Mouse (Mus musculus) ES-Bruce4 (cell line): ENCODE measurements around the gene Slc35a5. TPM values are rescaled to one million over a fixed set of nuclear protein-coding genes. Genes with fewer than 3 reads are reported as not detected.

ENCODE experiments used
- H3K27ac ChIP-seq: 2 replicates; pipeline ENCODE4 v1.5.1; 2012; ENCODE audit warnings: low read length, inconsistent platforms; ENCODE audit not compliant: insufficient read depth
- H3K27me3 ChIP-seq: 2 replicates; pipeline ENCODE4 v1.6.1; 2012; ENCODE audit warnings: mild to moderate bottlenecking, low read length, inconsistent platforms; ENCODE audit not compliant: control insufficient read depth, poor library complexity, insufficient read depth, severe bottlenecking
- H3K36me3 ChIP-seq: 2 replicates; pipeline ENCODE4 v1.6.1; 2012; ENCODE audit warnings: inconsistent platforms, mild to moderate bottlenecking, low read length, moderate library complexity; ENCODE audit not compliant: control insufficient read depth, poor library complexity, insufficient read depth, severe bottlenecking
- H3K4me1 ChIP-seq: one replicate; pipeline ENCODE4 v1.8.1; 2011; ENCODE audit warnings: low read length; ENCODE audit not compliant: control insufficient read depth, insufficient read depth
- H3K4me3 ChIP-seq: 2 replicates; pipeline ENCODE4 v1.5.1; 2011; ENCODE audit warnings: low read depth, mild to moderate bottlenecking, low read length
- H3K9ac ChIP-seq: 2 replicates; pipeline ENCODE4 v1.6.1; 2012; ENCODE audit warnings: low read depth, mild to moderate bottlenecking, inconsistent platforms; ENCODE audit not compliant: poor library complexity, severe bottlenecking
- H3K9me3 ChIP-seq: replicated peaks from 2 replicates; pipeline ENCODE4 v1.6.1; 2012; ENCODE audit warnings: mild to moderate bottlenecking, low read length, inconsistent platforms; ENCODE audit not compliant: control insufficient read depth, poor library complexity, insufficient read depth, severe bottlenecking
- CTCF ChIP-seq: IDR thresholded peaks from one replicate; pipeline ENCODE4 v1.8.1; 2011; ENCODE audit warnings: low read depth, low read length
- EP300 ChIP-seq: IDR thresholded peaks from 2 replicates; pipeline ENCODE4 v1.6.1; 2011; ENCODE audit warnings: low read depth, low read length; ENCODE audit not compliant: insufficient read depth
- POLR2A ChIP-seq: IDR thresholded peaks from one replicate; pipeline ENCODE4 v1.8.1; 2011; ENCODE audit warnings: low read length; ENCODE audit not compliant: insufficient read depth
- polyA plus RNA-seq: library from polyadenylated mRNA; stranded (reverse); fragments of >200 nt; gene quantifications from 2 replicates; pipeline ENCODE4 v1.2.4, GENCODE M21; 2011; ENCODE audit warnings: low read depth; ENCODE audit not compliant: missing spikeins, insufficient read depth, insufficient read length

Gene Slc35a5
- polyA plus RNA-seq, 1 experiment, result 27.2 TPM

DNA sequence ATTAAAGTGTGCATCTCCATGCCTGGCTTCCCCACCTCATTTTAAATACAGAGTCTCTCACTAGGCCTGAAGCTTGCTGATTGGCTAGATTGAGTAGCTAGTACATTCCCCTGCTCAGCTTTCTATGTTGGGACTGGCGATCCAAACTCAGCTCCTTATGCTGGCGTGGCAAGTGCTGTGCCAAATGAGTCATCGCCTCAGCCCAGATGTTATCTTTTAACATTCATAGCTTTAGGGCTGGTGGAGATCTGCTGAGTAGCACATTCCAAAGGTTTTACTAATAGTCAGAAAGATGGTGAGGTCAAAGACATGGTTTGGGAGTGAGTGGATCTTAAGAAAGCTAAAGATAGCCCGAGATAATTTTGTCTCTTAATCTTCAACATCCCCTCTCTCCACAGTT, 48.0 kb downstream of the Slc35a5 start:
- H3K36me3 ChIP-seq, result no peaks in the 10 kb centered on the region
- no peaks in the 10 kb centered on the region for H3K9me3 ChIP-seq
- H3K27me3 ChIP-seq, result no peaks in the 10 kb centered on the region
- no peak overlapping the region for H3K4me3 ChIP-seq
- no peak overlapping the region for H3K27ac ChIP-seq
- no peak for TF ChIP-seq EP300
- no peak for TF ChIP-seq POLR2A
- TF ChIP-seq CTCF, result no peak
- no peak overlapping the region for H3K9ac ChIP-seq
- H3K4me1 ChIP-seq, result no peaks in the 10 kb centered on the region

DNA sequence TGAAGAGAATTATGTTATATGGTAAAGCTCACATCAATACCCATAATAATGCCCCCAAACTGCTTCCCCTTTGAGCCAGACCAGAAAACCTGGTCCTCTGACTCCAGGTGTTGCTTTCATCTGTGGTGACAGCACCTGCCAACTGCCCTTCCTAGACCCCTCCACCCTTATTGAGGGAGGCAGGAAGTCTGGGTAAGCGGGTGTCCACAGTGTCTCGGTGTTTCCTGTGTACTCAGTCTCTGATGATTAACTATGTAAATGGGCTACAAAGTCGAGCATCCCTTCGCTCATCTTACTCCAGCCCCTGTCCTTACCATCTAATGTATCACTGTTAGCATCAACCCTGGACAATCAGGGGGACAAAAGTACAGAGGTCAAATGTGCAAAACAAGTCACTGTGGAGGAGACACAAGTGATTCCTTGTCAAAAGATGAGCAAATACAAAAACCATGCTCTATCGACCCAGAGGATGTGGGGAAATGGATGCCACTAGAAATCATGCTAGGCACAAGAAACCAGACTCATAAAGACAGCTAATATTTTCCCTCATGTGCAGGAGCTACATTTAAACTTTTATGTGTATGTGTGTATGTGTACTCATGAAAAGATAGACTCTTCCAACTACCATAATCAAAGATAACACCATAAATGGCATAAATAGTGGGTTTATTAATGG, 50.2 kb downstream of the Slc35a5 start:
- Histone ChIP-seq H3K9me3 (no peaks in the 10 kb centered on the region), H3K27ac (no peak overlapping the region), H3K4me1 (no peaks in the 10 kb centered on the region), H3K27me3 (no peaks in the 10 kb centered on the region), H3K4me3 (no peak overlapping the region), H3K36me3 (no peaks in the 10 kb centered on the region), H3K9ac (no peak overlapping the region)
- TF ChIP-seq EP300 (no peak), CTCF (no peak), POLR2A (no peak)

DNA sequence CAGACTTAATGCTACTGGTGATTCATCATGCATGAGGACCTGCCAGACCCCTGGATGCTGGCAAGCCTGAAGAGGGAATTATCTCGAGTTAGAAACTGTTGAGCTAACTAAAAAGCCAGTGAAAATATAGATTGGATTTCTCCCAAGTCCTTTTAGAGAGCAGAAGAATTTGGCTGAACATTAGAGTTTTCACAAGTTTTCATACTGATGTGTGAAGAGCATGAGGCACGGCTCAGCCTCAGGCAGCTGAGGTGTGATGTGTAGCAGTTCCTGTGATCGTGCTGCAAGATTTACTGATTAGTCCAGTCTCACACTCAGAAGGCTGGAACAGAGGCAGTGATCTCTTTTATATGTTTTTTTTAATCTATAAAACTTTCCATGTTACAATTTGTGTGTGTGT, 53.5 kb downstream of the Slc35a5 start:
- Histone ChIP-seq H3K9ac (no peak overlapping the region), H3K4me3 (no peak overlapping the region), H3K36me3 (no peaks in the 10 kb centered on the region), H3K27ac (no peak overlapping the region), H3K27me3 (no peaks in the 10 kb centered on the region), H3K4me1 (no peaks in the 10 kb centered on the region), H3K9me3 (no peaks in the 10 kb centered on the region)
- TF ChIP-seq POLR2A (no peak), CTCF (no peak), EP300 (no peak)

DNA sequence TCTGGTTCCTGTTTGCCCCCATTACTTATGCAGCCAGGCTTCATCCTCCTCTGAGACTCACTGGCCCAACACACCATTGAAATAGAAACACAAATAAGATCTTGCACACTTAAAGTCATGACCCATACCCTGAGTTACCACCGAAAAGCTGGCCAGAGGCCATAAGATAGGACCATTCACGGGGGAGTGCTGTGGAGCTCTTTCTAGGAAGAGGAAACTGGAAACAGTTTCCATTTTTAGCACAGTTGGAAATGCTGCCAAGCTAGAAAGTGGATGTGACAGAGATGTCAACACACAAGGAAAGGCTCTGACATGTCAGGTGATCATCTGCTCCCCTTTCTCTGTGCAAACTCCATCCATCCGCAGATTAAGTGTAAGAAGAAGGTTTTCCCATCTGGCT, 57.6 kb downstream of the Slc35a5 start:
- TF ChIP-seq POLR2A (no peak), EP300 (no peak), CTCF (no peak)

DNA sequence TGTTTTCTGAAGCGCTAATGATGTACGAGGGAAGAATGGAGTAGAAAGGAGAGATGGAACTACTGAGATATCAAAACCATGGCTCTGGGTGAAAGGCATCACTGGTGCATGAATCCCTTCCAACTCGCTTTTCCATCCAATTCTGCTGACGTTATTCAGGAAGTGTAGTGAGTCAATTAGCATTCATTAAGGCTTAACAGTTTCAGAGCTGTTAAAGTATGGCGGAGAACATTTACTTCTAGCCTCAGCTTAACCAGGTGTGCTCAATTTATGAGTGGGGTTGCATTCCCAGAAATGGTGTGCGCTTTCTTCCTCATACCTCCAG, 59.7 kb downstream of the Slc35a5 start:
- no peaks in the 10 kb centered on the region for H3K9me3 ChIP-seq
- no peaks in the 10 kb centered on the region for H3K4me1 ChIP-seq
- no peaks in the 10 kb centered on the region for H3K27me3 ChIP-seq
- no peak overlapping the region for H3K4me3 ChIP-seq
- H3K36me3 ChIP-seq, result no peaks in the 10 kb centered on the region
- TF ChIP-seq EP300 (no peak), POLR2A (no peak), CTCF (no peak)
- no peak overlapping the region for H3K9ac ChIP-seq
- H3K27ac ChIP-seq, result no peak overlapping the region

More for the DNA sequence above, 57.6 kb downstream of the Slc35a5 start:
- Histone ChIP-seq H3K36me3 (no peaks in the 10 kb centered on the region), H3K27ac (no peak overlapping the region), H3K9ac (no peak overlapping the region), H3K4me3 (no peak overlapping the region), H3K4me1 (no peaks in the 10 kb centered on the region), H3K9me3 (no peaks in the 10 kb centered on the region), H3K27me3 (no peaks in the 10 kb centered on the region)

DNA sequence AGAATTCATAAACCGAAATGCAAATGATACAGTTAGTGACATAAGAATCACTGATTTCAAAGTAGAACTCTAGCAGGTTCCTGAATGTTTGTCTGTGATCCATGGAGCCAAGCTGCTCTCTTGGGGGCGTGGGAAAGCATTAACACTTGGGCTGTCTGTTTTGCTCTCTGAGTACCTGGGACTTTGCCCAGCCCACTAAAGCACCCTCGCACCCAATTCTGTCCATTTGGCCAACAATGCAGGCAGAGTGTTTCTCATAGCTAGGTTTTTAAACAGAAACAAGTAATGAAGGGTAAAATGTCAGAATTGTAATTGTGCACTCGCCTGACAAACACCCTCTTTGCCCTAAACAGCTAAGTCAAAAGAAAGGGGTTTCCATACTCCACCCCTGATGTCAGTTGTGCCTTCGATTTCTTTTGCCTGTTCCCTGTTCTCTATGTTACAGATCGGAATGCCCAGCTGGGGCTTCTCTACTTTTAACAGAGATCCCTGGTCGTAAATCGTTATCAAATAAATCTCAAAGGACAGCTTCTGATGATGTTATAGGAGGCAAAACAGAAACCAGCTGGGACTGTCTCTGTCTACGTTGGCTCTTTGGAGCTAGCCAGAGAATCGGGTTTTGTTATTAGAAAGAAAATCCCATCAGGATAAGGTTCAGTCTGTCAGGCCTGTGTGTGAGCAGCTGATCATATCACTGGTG, 60.2 kb downstream of the Slc35a5 start:
- H3K36me3 ChIP-seq, result no peaks in the 10 kb centered on the region
- H3K27me3 ChIP-seq, result no peaks in the 10 kb centered on the region
- no peak overlapping the region for H3K4me3 ChIP-seq
- no peaks in the 10 kb centered on the region for H3K4me1 ChIP-seq
- no peak overlapping the region for H3K9ac ChIP-seq
- no peak overlapping the region for H3K27ac ChIP-seq
- H3K9me3 ChIP-seq, result no peaks in the 10 kb centered on the region
- TF ChIP-seq POLR2A (no peak), CTCF (no peak), EP300 (no peak)
